Mouse (Mus musculus) monocyte, adult 59 days (primary cell): ENCODE results near the gene Hes3. TPM values are rescaled to one million over a fixed set of nuclear protein-coding genes. Genes with fewer than 3 reads are reported as not detected.

Experiments
- total RNA-seq, 2 experiments: library from RNA; stranded (reverse); gene quantifications; one replicate each; pipeline ENCODE4 v1.2.4; 2023

Gene Hes3
- not detected for total RNA-seq

GRCm38 (mm10) chr4:152291562-152291961 lies at the start of gene Hes3:
Gene Hes3, minus strand, starts transcription at chr4:152291662.

GRCm38 (mm10) chr4:152338419-152339292 lies 47.2 kb upstream of the Hes3 start, which contains the start of gene Chd5:
Gene Chd5, plus strand, starts transcription at chr4:152338651.

GRCm38 (mm10) chr4:152325574-152326411 lies 34.3 kb upstream of the Hes3 start, which contains the start of gene Rpl22:
Gene Rpl22, plus strand, starts transcription at chr4:152325742.

GRCm38 (mm10) chr4:152318517-152319234 lies 27.2 kb upstream of the Hes3 start, which contains the start of gene Rnf207:
Gene Rnf207, minus strand, starts transcription at chr4:152318993.

GRCm38 (mm10) chr4:152296874-152297861 lies 5.7 kb upstream of the Hes3 start, which contains the start of gene Icmt:
Gene Icmt, plus strand, starts transcription at chr4:152297227.

GRCm38 (mm10) chr4:152273621-152274236 lies 17.7 kb downstream of the Hes3 start, which contains the start of gene Gpr153:
Gene Gpr153, plus strand, starts transcription at chr4:152274232.

Other genes with a start within 250 kb of the Hes3 start
- gene Plekhg5, start 219.2 kb downstream of the Hes3 start, total RNA-seq, result 1 to 10 TPM; 2.8 to 3.0 TPM
- gene Tnfrsf25, start 175.7 kb downstream of the Hes3 start, total RNA-seq, result under 1 TPM; 0.49 to 0.58 TPM
- 1 to 10 TPM; 2.3 to 4.6 TPM for gene Espn, start 139.3 kb downstream of the Hes3 start, total RNA-seq
- not detected for gene Hes2, start 132.8 kb downstream of the Hes3 start, total RNA-seq
- 10 to 100 TPM; 15.6 to 19.8 TPM for gene Acot7, start 113.5 kb downstream of the Hes3 start, total RNA-seq
- under 1 TPM; 0.24 to 0.73 TPM for gene Gpr153, start 17.4 kb downstream of the Hes3 start, total RNA-seq
- gene Icmt, start 5.6 kb upstream of the Hes3 start, total RNA-seq, result 10 to 100 TPM; 16.3 to 18.7 TPM
- not detected for gene Rnf207, start 27.3 kb upstream of the Hes3 start, total RNA-seq
- gene Rpl22, start 34.1 kb upstream of the Hes3 start, total RNA-seq, result 100 to 1,000 TPM; 515 to 640 TPM
- under 1 TPM; 0.50 to 0.61 TPM for gene Chd5, start 47.0 kb upstream of the Hes3 start, total RNA-seq
- 1 to 10 TPM; 1.0 to 2.4 TPM for gene Nphp4, start 185.0 kb upstream of the Hes3 start, total RNA-seq
- gene Kcnab2, start 186.2 kb upstream of the Hes3 start, total RNA-seq, result 100 to 1,000 TPM in 1 of 2 experiments, 10 to 100 TPM in 1; 96.6 to 107 TPM